Mouse (Mus musculus) heart, adult 2 months (tissue): ENCODE data around the gene Rasl12. TPM values are rescaled to one million over a fixed set of nuclear protein-coding genes. Genes with fewer than 3 reads are reported as not detected.

ENCODE experiments used
- DNase-seq, 2 experiments: peaks; one replicate each; pipeline ENCODE4 v3.0.0; 2021
- H3K27ac ChIP-seq: fragments of 200-600 bp; 2 replicates; pipeline ENCODE4 v1.8.1; 2022
- H3K27me3 ChIP-seq: fragments of 200-500 bp; 2 replicates; pipeline ENCODE4 v1.6.1; 2012; ENCODE audit warnings: mild to moderate bottlenecking, low read length, inconsistent platforms, mixed read lengths; ENCODE audit not compliant: control insufficient read depth, insufficient read depth
- H3K36me3 ChIP-seq: fragments of 200-500 bp; 2 replicates; pipeline ENCODE4 v1.6.1; 2012; ENCODE audit warnings: low read length, inconsistent platforms; ENCODE audit not compliant: control insufficient read depth, insufficient read depth
- H3K4me1 ChIP-seq: fragments of 200-500 bp; 2 replicates; pipeline ENCODE4 v1.6.1; 2011; ENCODE audit warnings: low read length; ENCODE audit not compliant: control insufficient read depth, insufficient read depth
- H3K4me3 ChIP-seq: fragments of 200-600 bp; 2 replicates; pipeline ENCODE4 v1.8.1; 2022
- H3K79me2 ChIP-seq: fragments of 200-500 bp; replicated peaks from 2 replicates; pipeline ENCODE4 v1.6.1; 2012; ENCODE audit warnings: mild to moderate bottlenecking, inconsistent platforms, low read length, moderate library complexity, mixed read lengths; ENCODE audit not compliant: control insufficient read depth, insufficient read depth
- H3K9ac ChIP-seq: fragments of 200-500 bp; 2 replicates; pipeline ENCODE4 v1.6.1; 2012; ENCODE audit warnings: low read depth, mild to moderate bottlenecking, control low read depth, inconsistent platforms, low read length, mixed read lengths
- CTCF ChIP-seq: fragments of 200-600 bp; IDR thresholded peaks from 2 replicates; pipeline ENCODE4 v1.8.1; 2022; ENCODE audit warnings: antibody characterized with exemption, mild to moderate bottlenecking, moderate library complexity
- EP300 ChIP-seq: fragments of 200-500 bp; IDR thresholded peaks from 2 replicates; pipeline ENCODE4 v1.6.1; 2011; ENCODE audit warnings: low read depth, low read length, control low read depth; ENCODE audit not compliant: insufficient read depth
- POLR2A ChIP-seq: fragments of 200-500 bp; IDR thresholded peaks from 2 replicates; pipeline ENCODE4 v1.6.1; 2011; ENCODE audit warnings: mild to moderate bottlenecking, low read depth, low read length, control low read depth; ENCODE audit not compliant: insufficient read depth
- WGBS: fragments of 180-500 bp; shearing (Covaris S2); methylation state at CpG from one replicate; pipeline ENCODE4 v1.1.7; 2018; 5-methylcytosine and 5-hydroxymethylcytosine counted together
- intact Hi-C: fragments of 180-260 bp; cut with DNase I; formaldehyde crosslinking; loops from one replicate; pipeline ENCODE4 v1.15.1; 2025
- polyA plus RNA-seq: library from polyadenylated mRNA; depleted of rRNA; stranded (reverse); fragments of >200 nt; gene quantifications from 2 replicates; pipeline ENCODE4 v1.2.3, GENCODE M21; 2012
- total RNA-seq, 2 experiments: library from RNA; stranded (reverse); gene quantifications; 2 replicates each; pipeline ENCODE4 v1.2.3; 2021

Rasl12 gene
- total and polyA plus RNA-seq, 3 experiments: 7.2 to 19.8 (median 8.3) TPM

GRCm38 (mm10) chr9:65427511-65427910 is 29.2 kb downstream of the Rasl12 start:
- H3K4me3 ChIP-seq: no peak overlapping the region
- WGBS: 72% methylated on average over 2 of the region's 2 CpGs
- DNase-seq: no peak
- no peak overlapping the region for H3K27ac ChIP-seq
- no peaks in the 10 kb centered on the region for H3K4me1 ChIP-seq
- TF ChIP-seq POLR2A (no peak), EP300 (no peak), CTCF (no peak)
- H3K36me3 ChIP-seq: no peaks in the 10 kb centered on the region
- H3K27me3 ChIP-seq: no peaks in the 10 kb centered on the region
- intact Hi-C loops: no loop called here
- H3K79me2 ChIP-seq: no peaks in the 10 kb centered on the region
- H3K9ac ChIP-seq: no peak overlapping the region

GRCm38 (mm10) chr9:65428003-65428402 is 29.7 kb downstream of the Rasl12 start:
- H3K27me3 ChIP-seq: no peaks in the 10 kb centered on the region
- H3K27ac ChIP-seq: no peak overlapping the region
- no peak overlapping the region for H3K9ac ChIP-seq
- DNase-seq: no peak
- no peaks in the 10 kb centered on the region for H3K4me1 ChIP-seq
- no peak overlapping the region for H3K4me3 ChIP-seq
- no peak for TF ChIP-seq CTCF
- TF ChIP-seq EP300: no peak
- TF ChIP-seq POLR2A: no peak
- intact Hi-C loops: no loop called here
- no peaks in the 10 kb centered on the region for H3K79me2 ChIP-seq
- WGBS: 87% methylated on average over 5 of the region's 5 CpGs
- no peaks in the 10 kb centered on the region for H3K36me3 ChIP-seq

- H3K4me1 ChIP-seq: peaks cover 2% of the 10 kb centered on the region
- TF ChIP-seq POLR2A: no peak
- TF ChIP-seq EP300: no peak
- TF ChIP-seq CTCF: no peak
- H3K27me3 ChIP-seq: no peaks in the 10 kb centered on the region
- no peak overlapping the region for H3K4me3 ChIP-seq
- no peaks in the 10 kb centered on the region for H3K79me2 ChIP-seq
- H3K27ac ChIP-seq: no peak overlapping the region
- H3K9ac ChIP-seq: no peak overlapping the region
- DNase-seq: no peak
- no peaks in the 10 kb centered on the region for H3K36me3 ChIP-seq
- intact Hi-C loops: loop anchor here (5.0 kb wide), 1 partner anchor 208 kb away; no protein-coding TSS in a partner anchor
Observed at GRCm38 (mm10) chr9:65430401-65430800, 32.1 kb downstream of the Rasl12 start.

GRCm38 (mm10) chr9:65430921-65431320 is 32.6 kb downstream of the Rasl12 start:
- H3K27me3 ChIP-seq: no peaks in the 10 kb centered on the region
- H3K79me2 ChIP-seq: no peaks in the 10 kb centered on the region
- peaks cover 2% of the 10 kb centered on the region for H3K4me1 ChIP-seq
- no peak for TF ChIP-seq CTCF
- TF ChIP-seq POLR2A: no peak
- no peak for TF ChIP-seq EP300
- no peak for DNase-seq
- no peak overlapping the region for H3K9ac ChIP-seq
- no peaks in the 10 kb centered on the region for H3K36me3 ChIP-seq
- H3K4me3 ChIP-seq: no peak overlapping the region
- WGBS: 90% methylated on average over 5 of the region's 5 CpGs
- H3K27ac ChIP-seq: no peak overlapping the region
- intact Hi-C loops: loop anchor here (5.0 kb wide), 1 partner anchor 209 kb away; no protein-coding TSS in a partner anchor

- TF ChIP-seq CTCF (peak; percentile 97), EP300 (peak; percentile 80; the same call in 1 of the 2 replicates), POLR2A (no peak)
- no peaks in the 10 kb centered on the region for H3K79me2 ChIP-seq
- peaks cover 3% of the 10 kb centered on the region for H3K4me1 ChIP-seq
- WGBS: 3% methylated on average over 3 of the region's 3 CpGs
- no peak overlapping the region for H3K27ac ChIP-seq
- no peak overlapping the region for H3K4me3 ChIP-seq
- intact Hi-C loops: loop anchor here (1.0 to 5.0 kb wide), 3 partner anchors 39 to 210 kb away; no protein-coding TSS in a partner anchor
- no peaks in the 10 kb centered on the region for H3K36me3 ChIP-seq
- no peak overlapping the region for H3K9ac ChIP-seq
- peak; percentile 76 to 81 for DNase-seq
- H3K27me3 ChIP-seq: no peaks in the 10 kb centered on the region
Observed at GRCm38 (mm10) chr9:65432236-65432635, 33.9 kb downstream of the Rasl12 start.

- H3K4me1 ChIP-seq: peaks cover 3% of the 10 kb centered on the region
- H3K9ac ChIP-seq: no peak overlapping the region
- no peaks in the 10 kb centered on the region for H3K27me3 ChIP-seq
- TF ChIP-seq CTCF: peak; percentile 70
- no peak for TF ChIP-seq POLR2A
- DNase-seq: peak; percentile 20 to 44
- no peak overlapping the region for H3K27ac ChIP-seq
- no peak overlapping the region for H3K4me3 ChIP-seq
- no peaks in the 10 kb centered on the region for H3K36me3 ChIP-seq
- WGBS: 63% methylated on average over 5 of the region's 5 CpGs
- no peaks in the 10 kb centered on the region for H3K79me2 ChIP-seq
- intact Hi-C loops: loop anchor here (5.0 kb wide), 1 partner anchor 212 kb away; no protein-coding TSS in a partner anchor
Observed at GRCm38 (mm10) chr9:65434140-65434539, 35.8 kb downstream of the Rasl12 start.
